In the genomic region with DNA sequence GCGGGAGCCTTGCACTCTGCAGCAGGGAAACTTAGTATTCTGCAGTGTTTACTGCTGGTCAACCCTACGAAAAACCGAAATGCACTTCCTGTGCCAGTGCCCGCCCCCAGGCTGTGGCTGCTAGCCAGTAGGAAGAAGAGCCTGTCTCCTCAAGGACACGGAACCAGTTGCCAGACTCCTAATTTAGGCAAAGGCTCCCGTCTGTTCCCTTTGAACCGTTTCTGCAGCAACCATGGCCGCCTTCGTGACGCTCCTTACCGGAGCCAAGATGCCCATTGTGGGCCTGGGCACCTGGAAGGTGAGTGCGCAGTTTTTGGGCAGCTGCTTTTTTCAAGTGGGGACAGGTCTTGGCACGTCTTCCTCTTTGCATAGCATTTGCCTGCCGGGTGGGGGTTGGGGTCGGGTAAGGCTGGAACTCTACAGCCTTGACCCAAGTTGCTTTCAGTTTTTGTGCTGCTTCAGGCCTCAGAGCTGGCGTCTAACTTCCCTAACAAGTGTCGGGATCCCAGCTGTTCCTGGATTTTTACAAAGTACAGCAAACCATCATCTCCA, we compare ENCODE assay signal across 8 mouse cellular contexts. TPM values are rescaled to one million over a fixed set of nuclear protein-coding genes. Genes with fewer than 3 reads are reported as not detected.
DNase-seq lines count a peak whose midpoint lies in the region; ATAC-seq lines count a peak whose summit lies in the region.

Akr1b10 (plus strand) TSS at position 109 of the 552 bp plus-strand sequence.

- peak within 1 kb of the TSS; percentile 82 for H3K4me2 ChIP-seq in intestine, embryonic 14.5 days (ENCODE audit: low read length)

- H3K36me3 ChIP-seq in intestine, embryonic 14.5 days (ENCODE audit: control insufficient read depth, insufficient read depth, low read length): peaks cover 11% of the 10 kb centered on the region

- peak within 1 kb of the TSS; percentile 20 for H3K9ac ChIP-seq in intestine, embryonic 14.5 days (ENCODE audit: low read length)

- no peaks in the 10 kb centered on the region for H3K9me3 ChIP-seq in intestine, embryonic 14.5 days (ENCODE audit: control insufficient read depth, low read length)

- no peaks in the 10 kb centered on the region for H3K27me3 ChIP-seq in intestine, embryonic 14.5 days (replicated peaks; ENCODE audit: control insufficient read depth, insufficient read depth, low read length)

- WGBS in intestine, embryonic 14.5 days: under 1% methylated on average over 17 of the region's 17 CpGs

- no peaks in the 10 kb centered on the region for H3K4me1 ChIP-seq in intestine, embryonic 14.5 days (replicated peaks; ENCODE audit: control insufficient read depth, insufficient read depth, low read length)

- peak within 1 kb of the TSS; percentile 41 for H3K4me3 ChIP-seq in intestine, embryonic 14.5 days (ENCODE audit: low read depth, low read length)

- peak; percentile 58 for ATAC-seq in intestine, embryonic 14.5 days (replicated peaks; ENCODE audit: low FRiP score, low TSS enrichment, low read depth)
- ATAC-seq in megakaryocyte progenitor cell, adult 5-6 weeks (replicated peaks; ENCODE audit: poor library complexity): peak; percentile 98

- peak within 1 kb of the TSS; percentile 29; the same call in 1 of the 2 replicates for H3K27ac ChIP-seq in intestine, embryonic 14.5 days (ENCODE audit: low read depth)

- intact Hi-C loops in gastrocnemius, postnatal 36 days (cut with DNase I): no loop called here
- intact Hi-C loops in left cerebral cortex, postnatal 10 days (cut with DNase I): no loop called here

- DNase-seq in adrenal gland, adult 2 months: peak; percentile 93
- DNase-seq in embryo, embryonic 11 days: peak; percentile 79
- DNase-seq in gastrocnemius, postnatal 36 days: peak; percentile 77 to 83
- peak; percentile 77 for DNase-seq in intestine, embryonic 14.5 days (ENCODE audit: low spot score)
- peak; percentile 83 to 88 for DNase-seq in left cerebral cortex, postnatal 10 days (ENCODE audit: extremely low spot score in 1 of 2, low spot score in 2 of 2)
- DNase-seq in right cerebral cortex, postnatal 25 days: peak; percentile 78
- peak; percentile 77 to 87 for DNase-seq in urinary bladder, postnatal 36 days (ENCODE audit: low spot score in 2 of 2)

RNA-seq across cellular contexts. Expression of gene Akr1b10, which starts in this region (rescaled TPM):
- 100 to 1,000 TPM; 167 to 199 TPM for total RNA-seq in adrenal gland, adult 2 months (2021)
- polyA plus RNA-seq in adrenal gland, adult 2 months (2012; rRNA removed): 53.5 and 64.3 TPM in 2 replicates
- total RNA-seq in gastrocnemius, postnatal 36 days (2021): 10 to 100 TPM; 52.6 to 56.5 TPM
- polyA plus RNA-seq in intestine, embryonic 14.5 days (2014; fragmentation: Nextera tagmentation; extraction: Ambion mirVana): 17.0 and 17.6 TPM in 2 replicates
- total RNA-seq in left cerebral cortex, postnatal 10 days (2021): 10 to 100 TPM; 15.6 to 15.7 TPM
- total RNA-seq in megakaryocyte progenitor cell, adult 5-6 weeks (2015): 43.5 and 53.8 TPM in 2 replicates
- 29.7 and 41.0 TPM in 2 replicates for total RNA-seq in megakaryocyte progenitor cell, adult 5-6 weeks (2017)

Comparison
In these comparisons a context has a peak if more than half of its experiments do, and no peak if none do; other contexts are left out.
1. Peak in every context shown above with its lines: DNase-seq, ATAC-seq, H3K4me3 ChIP-seq and H3K27ac ChIP-seq.